Mouse (Mus musculus): Measurements from ENCODE around the gene Cdc42ep3.
A peak's percentile ranks its signal among the peaks of the same experiment; 100 is the strongest.

Gene Cdc42ep3

DNA sequence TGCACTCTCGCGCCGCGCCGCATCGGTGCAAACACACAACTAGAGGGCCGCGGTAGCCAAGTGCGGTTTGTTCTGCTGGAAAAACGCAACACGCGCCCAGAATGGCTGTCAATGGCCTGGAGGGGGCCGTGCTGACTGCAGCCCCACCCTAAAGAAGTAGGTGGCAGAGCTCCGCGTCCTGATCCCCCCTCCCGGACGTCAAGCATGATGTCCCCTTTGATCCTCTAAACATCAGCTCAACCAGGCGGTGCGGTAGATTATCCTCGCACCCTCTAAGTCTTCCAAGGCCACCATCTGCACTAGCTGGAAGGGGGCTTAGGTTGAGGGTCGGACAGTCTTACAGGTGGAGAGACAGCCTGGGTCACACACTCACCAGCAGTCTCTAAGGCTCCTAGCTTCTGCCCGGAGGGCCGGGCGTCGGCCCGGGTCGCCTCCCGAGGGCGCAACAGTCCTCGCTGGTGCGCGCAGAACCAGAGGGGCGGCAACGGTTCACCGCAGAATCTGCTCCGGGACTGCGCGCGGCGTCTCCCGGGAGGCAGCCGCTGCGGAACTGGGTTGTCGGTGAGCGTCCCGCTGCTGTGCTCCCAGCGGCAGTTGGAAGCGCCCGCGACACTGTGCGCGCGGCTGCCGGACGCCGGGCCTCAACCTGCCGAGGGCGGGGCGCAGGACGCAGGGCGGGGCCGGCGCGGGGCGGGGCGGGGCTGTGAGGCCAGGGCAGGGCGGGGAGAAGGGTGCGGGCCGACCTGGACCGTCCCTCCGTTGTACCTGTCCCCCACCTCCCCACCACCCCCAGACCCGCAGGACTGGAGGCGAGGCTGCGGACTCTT is at the start of gene Cdc42ep3:
Cdc42ep3 (minus strand) TSS at position 648 of the 827 bp plus-strand sequence.
- DNase-seq = peak; percentile 82 to 88

DNA sequence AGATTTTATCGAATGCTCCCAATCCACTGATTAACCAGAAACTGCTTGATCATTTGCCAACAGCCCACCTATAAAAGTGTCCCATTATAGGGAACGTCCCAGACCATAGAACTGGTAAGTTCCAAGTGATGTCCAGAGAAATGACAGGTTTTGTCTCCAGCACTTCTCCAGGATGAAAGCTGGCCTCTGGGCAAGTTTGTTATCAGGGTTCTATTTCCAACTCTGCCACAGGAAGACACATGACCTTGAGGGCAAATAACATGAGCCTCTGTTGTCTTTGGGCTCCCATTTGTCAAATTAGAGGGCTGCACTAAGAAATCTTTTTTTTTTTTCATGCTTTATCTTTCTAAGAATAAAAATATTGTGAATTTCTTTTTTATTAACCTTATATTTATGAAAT is 45.5 kb upstream of the Cdc42ep3 start:
- no peak for DNase-seq

DNA sequence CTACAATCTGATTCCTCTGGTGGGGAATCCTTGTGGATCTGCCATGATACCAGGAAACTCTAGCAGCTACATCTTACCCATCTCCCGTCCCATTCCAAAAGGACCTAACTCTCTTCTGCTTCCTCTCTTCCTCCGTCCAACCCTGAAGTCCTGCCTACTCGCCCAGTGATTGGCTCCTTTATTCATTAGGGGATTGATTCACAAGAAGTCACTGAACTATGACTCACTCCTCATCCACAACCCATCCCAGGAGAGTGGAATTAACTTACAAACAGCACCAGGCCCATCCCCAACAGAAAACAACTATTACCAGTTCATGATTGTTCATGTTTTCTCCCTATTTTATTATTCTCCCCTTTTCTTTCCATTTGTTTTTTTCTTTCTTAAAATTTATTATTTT is 43.5 kb upstream of the Cdc42ep3 start:
- no peak for DNase-seq

DNA sequence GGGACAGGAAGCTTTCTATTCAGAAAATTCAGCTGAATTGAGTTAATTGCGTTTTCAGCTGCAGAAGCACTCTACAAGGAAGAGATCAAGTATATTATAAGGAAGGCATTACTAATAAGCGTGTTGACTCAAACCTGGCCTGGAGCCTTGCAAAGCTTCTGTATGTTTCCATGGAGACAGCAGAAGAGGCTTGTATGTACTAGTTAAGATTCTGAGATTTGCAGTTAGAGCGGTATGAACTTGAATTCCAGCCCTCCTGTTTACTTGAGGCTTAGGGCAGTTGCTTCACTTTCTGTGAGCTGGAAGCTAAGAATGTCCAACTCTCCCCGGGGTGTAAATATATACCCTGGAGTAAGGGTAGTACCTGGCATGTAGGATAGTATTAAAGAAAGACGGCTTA is 39.9 kb upstream of the Cdc42ep3 start:
- no peak for DNase-seq

DNA sequence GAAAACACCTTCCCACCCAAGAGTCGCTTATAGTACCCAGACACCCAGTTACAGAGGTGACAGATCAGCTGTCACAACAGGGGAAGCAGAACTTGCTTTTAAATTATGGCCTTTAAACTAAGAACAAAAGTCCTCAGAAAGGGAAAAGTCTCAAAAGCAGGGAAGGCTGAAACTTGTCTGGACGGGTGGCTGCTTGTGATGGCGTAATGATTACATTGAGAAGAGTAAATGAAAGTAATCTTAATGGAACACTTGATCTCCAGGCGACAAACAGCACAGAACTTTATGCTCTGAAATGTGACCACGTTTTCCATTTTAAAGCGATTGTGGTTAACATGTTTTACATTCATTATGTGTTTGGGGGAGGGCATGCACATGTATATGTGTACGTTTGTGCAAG is 39.0 kb upstream of the Cdc42ep3 start:
- DNase-seq = no peak

DNA sequence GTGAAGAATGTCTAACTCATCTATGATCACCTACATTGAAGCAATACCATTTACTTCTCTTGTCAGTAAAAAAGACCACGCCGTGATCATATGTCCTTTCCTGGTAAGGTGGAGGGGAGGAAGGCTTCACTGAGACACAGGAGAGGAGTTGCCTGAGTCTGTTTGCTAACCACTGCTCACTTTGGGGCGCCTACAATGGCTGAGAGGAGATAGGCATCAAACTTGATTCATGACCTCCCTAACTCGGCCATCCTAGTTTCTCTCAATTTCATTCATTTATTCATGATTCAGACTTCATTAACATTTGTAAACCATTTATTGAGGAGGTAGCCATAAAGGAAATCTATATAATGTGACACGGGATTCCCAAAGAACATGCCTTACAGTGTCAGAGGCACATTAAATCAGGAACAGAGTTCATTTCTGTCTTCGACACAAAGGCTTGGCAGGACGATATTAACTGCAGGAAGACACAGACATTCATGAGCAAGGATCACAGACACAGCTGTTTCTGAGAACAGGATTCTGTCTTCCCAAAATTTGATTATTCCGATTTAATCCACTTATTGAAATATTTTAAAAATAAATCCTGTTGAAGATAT is 32.7 kb upstream of the Cdc42ep3 start:
- DNase-seq = no peak

DNA sequence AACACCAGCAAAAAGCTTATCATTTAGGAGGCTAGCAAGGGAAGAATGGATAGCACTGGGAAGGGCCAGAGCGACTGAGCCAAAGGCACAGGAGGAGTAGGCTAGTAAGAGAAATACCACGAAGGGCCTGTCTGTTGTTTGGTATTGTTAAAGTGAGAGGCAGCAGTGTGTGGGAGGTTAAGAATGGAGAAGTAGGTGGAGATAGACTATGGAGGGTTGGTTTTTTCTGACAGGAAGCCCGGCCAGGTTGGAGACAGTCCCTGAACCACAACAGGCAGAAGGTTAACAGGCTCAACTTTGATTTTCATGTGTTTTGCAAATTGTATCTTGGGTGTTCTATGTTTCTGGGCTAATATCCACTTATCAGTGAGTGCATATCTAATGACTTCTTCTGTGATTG is 26.6 kb upstream of the Cdc42ep3 start:
- no peak for DNase-seq

DNA sequence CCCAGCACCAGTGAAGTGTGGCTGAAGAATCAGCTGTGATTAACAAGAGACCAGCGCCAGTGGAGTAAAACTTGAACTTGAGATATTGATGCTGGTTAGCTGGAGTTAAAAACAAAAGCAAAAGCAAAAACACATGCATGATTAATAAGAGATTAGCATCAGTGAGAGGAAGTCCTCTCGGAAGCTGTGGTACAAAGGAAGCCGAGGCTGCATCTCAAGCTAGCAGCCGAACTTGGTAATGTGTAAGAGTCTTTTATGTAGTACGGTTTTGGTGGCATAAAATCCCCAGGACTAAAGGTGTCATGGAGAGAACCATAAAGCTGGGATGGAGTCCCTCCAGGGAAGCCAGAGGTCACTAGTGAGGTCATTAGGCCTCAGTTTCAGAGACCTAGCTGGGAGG is 24.3 kb upstream of the Cdc42ep3 start:
- DNase-seq = peak; percentile 8 to 47

DNA sequence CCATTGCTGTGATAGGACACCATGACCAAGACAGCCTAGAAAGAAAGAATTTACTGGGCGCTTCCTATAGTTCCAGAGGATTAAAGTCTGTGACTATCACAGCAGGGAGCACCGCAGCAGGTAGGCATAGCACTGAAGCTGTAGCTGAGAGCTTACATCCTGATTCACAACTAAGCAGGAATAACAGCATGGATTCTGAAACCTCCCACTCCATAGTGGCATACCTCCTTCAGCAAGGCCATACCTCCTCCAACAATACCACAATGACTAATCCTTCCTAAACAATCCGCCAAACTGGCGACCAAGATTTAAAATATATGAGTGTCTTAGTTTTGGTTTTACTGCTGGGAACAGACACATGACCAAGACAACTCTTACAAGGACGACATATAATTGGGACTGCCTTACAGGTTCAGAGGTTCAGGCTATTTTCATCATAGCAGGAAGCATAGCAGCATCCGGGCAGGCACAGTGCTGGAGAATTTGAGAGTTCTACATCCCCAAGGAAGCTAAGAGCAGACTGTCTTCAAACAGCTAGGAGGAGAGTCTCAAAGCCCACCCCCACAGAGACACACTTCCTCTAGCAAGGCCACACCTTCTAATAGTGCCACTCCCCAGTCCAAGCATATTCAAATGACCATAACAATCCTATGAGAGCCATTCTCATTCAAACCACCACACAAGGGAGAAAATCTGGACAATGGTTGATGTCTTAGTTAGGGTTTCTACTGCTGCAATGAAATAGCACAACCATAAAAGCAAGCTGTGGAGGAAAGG is 21.7 kb upstream of the Cdc42ep3 start:
- DNase-seq = peak in 1 of 2 experiments; percentile 34

DNA sequence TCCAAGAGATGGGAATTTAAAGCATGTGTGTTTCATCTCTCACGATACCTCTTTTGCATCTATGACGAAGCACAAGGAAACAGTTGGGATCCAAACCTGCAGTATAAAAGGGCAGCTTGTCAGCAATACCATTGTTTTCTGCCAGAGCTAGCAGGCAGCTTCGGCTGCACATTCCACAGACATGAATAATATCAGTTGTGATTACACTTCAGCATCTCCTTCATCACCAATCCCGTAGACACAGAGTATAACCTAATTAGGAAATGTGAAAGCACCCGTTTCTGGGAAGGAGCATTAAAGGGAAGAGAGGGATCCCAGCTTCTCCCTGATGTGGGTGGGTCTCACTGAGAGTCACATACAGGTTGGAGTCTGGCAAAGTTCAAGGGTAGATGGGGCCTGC is 18.1 kb upstream of the Cdc42ep3 start:
- no peak for DNase-seq

DNA sequence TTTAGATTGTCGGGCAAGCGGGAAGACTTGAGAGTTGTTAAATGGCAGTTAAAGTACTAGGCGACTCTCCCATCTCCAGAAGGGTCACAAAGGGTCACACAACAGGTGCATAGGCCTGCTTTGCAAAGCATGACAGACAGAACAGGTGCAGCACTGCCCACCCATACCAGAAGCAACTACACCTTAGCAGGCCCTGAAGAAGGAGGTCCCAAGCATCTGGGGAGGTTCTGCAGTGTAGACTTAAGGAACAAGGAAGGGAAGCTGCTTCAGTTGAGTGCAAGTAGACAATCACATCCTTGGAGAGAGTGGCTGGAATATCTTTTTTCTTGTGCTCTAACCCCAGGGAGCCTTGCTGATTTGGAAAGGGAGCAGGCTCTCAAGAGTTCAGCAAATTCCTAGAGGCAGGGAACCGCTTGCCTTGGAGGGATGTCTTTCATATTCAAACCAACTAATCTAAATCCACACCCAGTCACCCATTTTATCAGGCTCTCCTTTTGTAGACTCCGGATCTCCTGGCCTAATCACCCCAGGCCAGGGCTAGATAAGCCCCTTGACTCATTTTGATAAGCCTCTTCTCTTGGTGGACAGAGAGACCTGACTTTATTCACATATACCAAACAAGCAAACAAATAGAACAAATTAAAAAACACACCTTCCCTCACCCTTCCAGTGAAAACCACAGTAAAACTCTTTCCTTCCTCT is 10.0 kb upstream of the Cdc42ep3 start:
- DNase-seq = no peak

DNA sequence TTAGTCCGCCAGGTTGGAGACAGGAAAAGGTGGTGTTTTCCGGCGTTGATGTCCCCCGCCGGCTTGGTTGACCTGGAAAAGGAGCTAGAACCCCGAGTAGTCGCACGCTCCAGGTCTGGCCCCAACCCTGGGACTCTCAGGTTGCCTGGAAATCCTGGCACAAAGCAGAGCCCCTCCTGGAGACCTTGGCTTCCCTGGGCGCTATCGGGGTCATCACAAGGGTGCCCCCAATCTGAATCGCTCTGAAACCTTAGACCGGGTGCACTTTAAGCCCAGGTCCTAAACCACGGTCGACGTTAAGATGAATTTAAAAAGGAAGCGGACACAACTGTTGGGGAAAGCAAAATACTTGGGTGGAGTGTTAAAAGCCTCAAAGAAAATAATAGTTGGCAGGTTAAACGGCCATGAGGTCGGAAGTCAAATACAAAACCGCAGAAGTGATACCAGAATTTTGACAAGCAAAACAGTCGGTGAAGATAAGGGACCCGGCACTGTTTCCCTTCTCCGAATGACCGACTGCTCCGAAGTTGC is 1.2 kb upstream of the Cdc42ep3 start:
- peak; percentile 40 to 69 for DNase-seq

DNA sequence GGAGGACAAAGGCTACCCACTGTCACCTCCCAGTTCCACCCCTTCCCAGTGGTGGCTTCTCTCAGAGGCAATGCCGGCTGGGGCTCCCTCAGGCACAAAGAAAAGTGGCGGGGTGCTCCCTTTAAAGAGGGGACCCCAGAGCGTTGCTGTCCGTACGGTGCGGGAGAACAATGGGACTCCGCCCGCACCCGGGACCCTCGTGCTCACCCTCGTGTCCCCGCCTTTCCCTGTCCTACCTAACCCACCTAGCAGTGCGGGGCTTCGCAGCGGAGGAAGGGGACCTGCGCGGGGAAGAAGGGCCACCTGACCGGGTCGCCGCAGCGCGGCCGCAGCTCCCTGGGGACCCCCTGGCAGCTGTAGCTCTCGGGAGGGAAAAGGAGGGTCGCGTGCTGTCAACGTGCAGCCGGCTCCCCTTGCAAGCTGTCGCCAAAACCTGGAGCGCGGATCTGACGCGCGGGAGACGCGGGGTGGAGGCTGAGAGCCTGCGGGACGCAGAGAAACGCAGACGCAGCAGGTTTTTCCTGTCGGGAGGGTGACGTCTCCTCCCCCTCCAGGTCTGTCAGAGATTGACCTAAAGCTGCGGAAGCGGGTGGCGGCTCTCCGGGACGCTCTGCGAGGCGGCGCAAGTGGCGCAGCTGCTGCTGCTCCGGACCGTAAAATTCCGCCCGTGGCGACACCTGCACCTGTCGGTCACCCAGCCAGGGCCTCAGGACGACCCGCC is 540 bp upstream of the Cdc42ep3 start:
- DNase-seq = peak; percentile 70 to 86

DNA sequence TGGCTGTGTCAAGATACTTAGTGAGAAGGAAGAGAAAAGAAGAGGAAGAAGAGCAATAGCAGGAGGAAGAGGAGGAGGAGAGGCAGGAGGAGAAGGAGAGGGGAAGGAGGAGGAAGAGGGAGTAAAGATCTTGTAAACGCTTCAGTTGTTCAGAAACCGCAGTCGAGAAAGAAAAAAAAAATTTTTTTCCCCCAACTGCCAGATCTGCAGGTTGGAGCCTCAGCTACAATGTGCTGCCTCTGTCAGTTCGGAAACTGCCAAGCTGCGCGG is 782 bp downstream of the Cdc42ep3 start:
- no peak for DNase-seq

DNA sequence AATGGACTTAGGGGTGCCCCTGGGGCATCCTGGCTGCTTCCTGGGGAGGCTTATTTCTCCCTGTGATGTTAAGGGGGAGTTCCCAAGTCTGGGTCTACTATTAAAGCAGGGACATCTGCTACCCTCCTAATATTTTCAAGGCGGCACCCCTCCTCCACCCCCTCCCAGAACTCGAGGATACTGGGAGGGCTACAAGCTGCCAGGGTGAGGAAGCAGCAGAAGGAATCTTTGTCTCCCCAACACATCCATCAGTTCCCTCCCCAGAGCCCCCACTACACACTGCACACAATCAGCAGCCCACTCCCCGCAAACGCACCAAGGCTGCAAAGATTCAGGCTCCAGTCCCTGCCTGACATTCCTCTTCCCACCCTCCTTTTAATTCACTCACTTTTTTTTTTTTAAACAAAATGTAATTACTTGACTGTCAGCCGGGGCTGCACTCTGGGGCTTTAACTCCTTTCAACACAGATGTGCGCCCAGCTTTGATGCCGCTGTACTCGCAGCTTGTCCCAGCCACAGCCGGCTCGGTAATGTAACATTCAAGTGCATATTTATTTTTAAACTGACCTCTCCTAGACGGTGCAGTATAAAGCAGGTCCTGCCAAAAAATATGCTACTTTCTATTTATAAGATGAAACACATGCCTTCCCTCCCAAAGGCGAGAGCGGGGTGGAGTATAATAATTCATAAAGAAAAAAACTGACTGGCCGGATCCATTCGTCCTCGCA is 1.3 kb downstream of the Cdc42ep3 start:
- DNase-seq = no peak

DNA sequence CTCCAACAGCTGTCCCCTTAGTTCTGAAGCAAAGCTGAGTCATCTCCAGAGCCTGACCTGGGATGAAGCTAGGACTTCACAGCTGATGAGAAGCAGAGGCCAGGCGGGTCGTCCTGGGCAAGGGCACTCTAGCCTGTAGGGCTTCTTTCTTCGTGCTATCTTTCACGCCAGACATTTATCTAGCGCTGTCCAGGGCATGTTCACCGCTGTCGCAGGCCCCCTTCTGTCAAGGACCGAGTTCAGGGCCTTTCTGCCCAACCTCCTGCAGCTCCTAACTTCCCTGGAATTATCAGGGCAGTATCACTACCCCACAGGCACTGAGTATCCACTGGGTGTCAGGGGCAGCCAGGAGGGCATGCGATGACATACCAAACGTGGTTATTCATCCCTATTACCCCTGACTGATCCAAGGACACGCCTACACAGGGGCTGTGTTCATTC is 4.1 kb downstream of the Cdc42ep3 start:
- no peak for DNase-seq

DNA sequence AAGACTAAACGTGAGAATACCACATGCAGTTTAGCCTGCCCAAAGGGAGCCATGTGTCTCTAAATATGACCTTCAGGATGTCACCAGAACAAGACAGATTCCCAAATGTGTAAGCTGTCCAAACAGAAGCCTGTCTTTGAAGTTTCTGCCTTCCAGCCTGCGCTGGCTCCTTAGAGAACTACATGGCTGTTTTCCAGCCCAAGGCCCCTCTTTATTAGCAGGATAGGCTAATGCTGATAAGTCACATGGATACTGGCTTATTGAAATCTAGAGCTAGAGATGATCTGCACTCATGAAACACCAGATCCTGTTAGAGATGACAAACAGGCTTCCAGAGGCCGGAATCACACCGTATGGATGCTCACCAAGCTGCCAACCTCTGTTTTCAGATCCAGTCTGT is 5.5 kb downstream of the Cdc42ep3 start:
- no peak for DNase-seq

DNA sequence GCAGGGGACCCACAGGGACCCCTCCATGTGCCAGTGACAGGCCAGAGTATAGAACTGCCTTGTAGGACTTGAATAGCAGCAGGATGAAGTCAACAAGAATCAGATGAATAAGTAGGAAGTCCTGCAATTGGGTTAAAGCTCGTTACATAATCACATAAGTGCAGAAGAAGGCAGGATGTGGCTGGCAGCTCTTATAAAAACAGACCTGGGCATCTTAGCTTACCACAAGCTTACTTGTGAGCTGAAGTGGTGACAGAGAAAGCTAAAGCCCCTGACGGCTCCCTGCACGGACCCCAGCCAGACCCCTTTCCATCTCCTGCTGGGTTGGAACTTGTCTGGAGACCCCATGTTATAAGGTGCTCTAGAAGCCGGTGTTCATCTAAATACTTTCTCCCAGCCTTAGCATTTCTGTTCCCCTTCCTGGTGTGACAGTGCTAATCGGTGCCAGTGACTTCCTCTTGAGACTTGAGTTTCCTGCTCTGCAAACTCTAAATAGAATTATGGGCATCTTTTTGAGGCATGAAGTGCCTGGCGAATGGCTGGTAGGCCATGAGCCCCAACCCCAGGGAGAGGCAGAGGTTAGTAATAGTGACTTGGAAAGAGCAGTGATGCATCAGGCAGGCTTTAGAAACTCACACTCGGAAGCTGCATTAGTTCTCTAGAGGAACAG is 6.8 kb downstream of the Cdc42ep3 start:
- DNase-seq = no peak

DNA sequence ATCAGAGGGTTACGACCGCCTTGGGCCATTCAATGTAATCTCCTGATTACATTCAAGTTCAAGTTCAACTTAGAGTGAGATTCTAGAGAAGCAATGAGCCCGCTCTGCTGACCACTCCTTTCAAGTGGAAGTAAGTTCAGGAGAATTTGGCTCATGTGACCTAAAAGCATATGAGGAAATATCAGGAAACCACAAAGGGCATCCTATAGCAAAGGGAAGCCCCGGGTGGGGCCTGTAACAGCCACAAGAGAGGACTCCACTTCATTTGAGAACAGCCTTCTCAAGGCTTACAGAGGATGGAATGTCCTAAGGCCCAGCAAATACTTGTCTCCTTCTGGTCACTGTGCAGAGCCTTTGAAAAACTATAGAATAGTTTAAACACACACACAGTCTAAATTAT is 7.6 kb downstream of the Cdc42ep3 start:
- DNase-seq = no peak

DNA sequence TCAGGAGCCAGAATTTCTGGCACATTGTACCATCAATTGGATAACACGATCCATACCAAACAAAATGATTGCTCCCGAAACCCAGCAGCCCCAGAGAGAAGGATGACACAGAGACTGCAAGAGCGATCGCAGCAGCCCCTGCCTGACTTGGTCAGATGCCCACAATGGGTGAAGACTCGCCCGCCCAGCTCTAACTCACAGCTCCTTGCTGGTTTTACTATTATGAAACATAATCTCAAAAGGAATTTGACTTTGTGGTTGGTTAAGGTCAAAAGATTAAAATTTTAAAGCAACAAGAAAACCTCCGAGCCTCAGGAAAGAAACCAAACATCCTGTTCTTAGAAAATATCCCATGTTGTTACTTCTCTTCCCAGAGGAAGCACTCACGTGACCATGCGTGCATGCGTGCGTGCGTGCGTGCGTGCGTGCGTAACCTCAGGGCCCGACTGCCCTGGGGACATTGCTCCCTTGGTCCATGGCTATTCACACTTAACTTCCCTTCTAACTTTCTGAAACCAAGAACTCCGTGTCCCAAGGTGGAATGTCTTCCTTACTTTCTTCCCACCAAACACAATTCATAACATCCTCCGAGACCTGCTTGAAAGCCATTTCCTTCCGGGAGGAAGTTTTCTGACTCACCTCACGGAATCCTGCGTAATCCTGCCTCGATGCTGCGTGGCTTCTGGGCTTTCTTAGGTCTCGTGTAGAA is 9.7 kb downstream of the Cdc42ep3 start:
- DNase-seq = peak; percentile 32 to 68

All from kidney, postnatal 25 days (tissue).